Mouse (Mus musculus) kidney, postnatal 10 days (tissue): ENCODE results near the gene Gatad2b.
A peak's percentile ranks its signal among the peaks of the same experiment; 100 is the strongest.
"Not testable (repeated sequence)": the region's sequence is repeated elsewhere in the genome, so short reads cannot be mapped to it uniquely, and the experiment has no call there.

Source experiments
- DNase-seq: peaks from one replicate; pipeline ENCODE4 v3.0.0; 2021; ENCODE audit warnings: mixed read lengths

Gatad2b gene

GRCm38 (mm10) chr3:90292345-90293275 is at the start of gene Gatad2b:
TSS of gene Gatad2b (plus strand) at chr3:90293178.
- peak; percentile 99 for DNase-seq

GRCm38 (mm10) chr3:90245406-90245805 is 47.6 kb upstream of the Gatad2b start:
- no peak for DNase-seq

GRCm38 (mm10) chr3:90247630-90247959 is 45.4 kb upstream of the Gatad2b start:
- no peak for DNase-seq

GRCm38 (mm10) chr3:90247960-90248745 is 44.8 kb upstream of the Gatad2b start, which contains the start of gene Slc39a1:
TSS of gene Slc39a1 (plus strand) at chr3:90248172.
- DNase-seq, result peak; percentile 97

GRCm38 (mm10) chr3:90248746-90249100 is 44.3 kb upstream of the Gatad2b start:
- DNase-seq, result peak; percentile 63

- DNase-seq, result no peak
Measured at GRCm38 (mm10) chr3:90250791-90251190, 42.2 kb upstream of the Gatad2b start.

GRCm38 (mm10) chr3:90251731-90252226 is 41.2 kb upstream of the Gatad2b start:
- not testable (repeated sequence) for DNase-seq

- DNase-seq, result not testable (repeated sequence)
Measured at GRCm38 (mm10) chr3:90252659-90253058, 40.3 kb upstream of the Gatad2b start.

GRCm38 (mm10) chr3:90253174-90253573 is 39.8 kb upstream of the Gatad2b start:
- DNase-seq, result not testable (repeated sequence)

- DNase-seq, result peak; percentile 97
Measured at GRCm38 (mm10) chr3:90253653-90254418, 39.1 kb upstream of the Gatad2b start, which contains the start of gene Crtc2. TSS of gene Crtc2 (plus strand) at chr3:90254163.

- DNase-seq, result peak; percentile 77
Measured at GRCm38 (mm10) chr3:90254419-90255193, 38.4 kb upstream of the Gatad2b start.

GRCm38 (mm10) chr3:90255194-90255565 is 37.8 kb upstream of the Gatad2b start:
- no peak for DNase-seq

- no peak for DNase-seq
Measured at GRCm38 (mm10) chr3:90255784-90256353, 37.1 kb upstream of the Gatad2b start.

GRCm38 (mm10) chr3:90256731-90257530 is 36.0 kb upstream of the Gatad2b start:
- DNase-seq, result peak; percentile 56

GRCm38 (mm10) chr3:90258521-90258920 is 34.5 kb upstream of the Gatad2b start:
- no peak for DNase-seq

GRCm38 (mm10) chr3:90263121-90263771 is 29.7 kb upstream of the Gatad2b start:
- no peak for DNase-seq

- no peak for DNase-seq
Measured at GRCm38 (mm10) chr3:90264687-90265033, 28.3 kb upstream of the Gatad2b start.

- DNase-seq, result peak; percentile 96
Measured at GRCm38 (mm10) chr3:90265034-90265931, 27.7 kb upstream of the Gatad2b start, which contains the start of gene Dennd4b. TSS of gene Dennd4b (plus strand) at chr3:90265185.
